Mouse (Mus musculus) spleen, postnatal 10 days (tissue): Measurements from ENCODE around the gene Tcea2.
A peak's percentile ranks its signal among the peaks of the same experiment; 100 is the strongest.

Experiments
- DNase-seq, 2 experiments: peaks; one replicate each; pipeline ENCODE4 v3.0.0; 2021 to 2022; ENCODE audit warnings: low spot score in 2 of 2

The Tcea2 gene

DNA sequence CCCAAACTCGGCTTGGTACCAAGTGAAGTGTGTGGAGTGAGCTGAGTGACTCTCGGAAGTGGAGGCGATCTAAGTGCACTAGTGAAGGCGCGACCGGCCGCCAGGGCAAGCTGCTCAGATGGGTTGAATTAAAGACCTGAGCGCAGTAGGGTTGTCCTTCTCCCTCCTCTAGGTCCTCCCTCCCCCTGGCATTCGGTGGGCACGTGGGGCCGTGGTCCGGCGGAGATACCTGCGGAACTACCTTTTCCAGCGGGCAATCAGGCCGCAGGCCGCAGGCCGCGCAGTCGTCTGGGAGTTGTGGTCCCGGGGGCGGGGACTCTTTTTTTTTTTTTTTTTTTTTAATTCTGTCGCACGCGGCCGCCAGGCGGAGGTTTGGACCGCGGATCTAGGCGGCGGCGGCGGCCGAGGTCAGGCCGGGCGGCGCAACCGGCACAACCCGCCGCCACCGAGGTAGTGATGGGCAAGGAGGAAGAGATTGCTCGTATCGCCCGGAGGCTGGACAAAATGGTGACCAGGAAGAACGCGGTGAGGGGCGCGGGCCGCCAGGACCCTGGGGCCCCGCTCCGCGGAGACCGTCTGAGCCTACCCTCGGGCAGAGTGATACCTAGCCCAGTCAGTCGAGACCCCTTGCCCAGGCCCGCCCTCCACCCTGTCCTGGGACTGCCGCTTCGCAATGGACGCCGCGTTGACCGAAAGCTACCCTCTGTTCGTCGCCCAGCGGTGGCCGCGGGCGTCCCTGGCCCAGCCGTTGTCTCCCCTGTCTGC, at the start of gene Tcea2:
Tcea2 (plus strand) TSS at position 360 of the 765 bp plus-strand sequence.
- DNase-seq: peak; percentile 56 to 69

DNA sequence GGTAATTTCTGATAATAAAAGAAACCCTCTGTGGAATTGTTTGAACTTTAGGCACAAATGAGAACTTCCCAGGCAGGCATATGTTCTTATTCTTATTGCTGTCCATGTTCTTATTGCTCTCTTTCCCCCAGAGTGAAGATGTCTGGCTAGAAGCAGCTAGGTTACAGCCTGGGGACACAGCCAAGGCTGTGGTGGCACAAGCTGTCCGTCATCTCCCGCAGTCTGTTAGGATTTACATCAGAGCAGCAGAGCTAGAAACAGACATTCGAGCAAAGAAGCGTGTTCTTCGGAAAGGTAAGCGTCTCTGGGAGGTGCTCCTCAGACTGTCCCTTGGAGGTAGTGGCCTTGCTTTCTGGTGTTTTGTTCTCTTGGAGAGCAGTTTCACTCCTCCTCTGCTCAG, 47.5 kb upstream of the Tcea2 start:
- no peak for DNase-seq

DNA sequence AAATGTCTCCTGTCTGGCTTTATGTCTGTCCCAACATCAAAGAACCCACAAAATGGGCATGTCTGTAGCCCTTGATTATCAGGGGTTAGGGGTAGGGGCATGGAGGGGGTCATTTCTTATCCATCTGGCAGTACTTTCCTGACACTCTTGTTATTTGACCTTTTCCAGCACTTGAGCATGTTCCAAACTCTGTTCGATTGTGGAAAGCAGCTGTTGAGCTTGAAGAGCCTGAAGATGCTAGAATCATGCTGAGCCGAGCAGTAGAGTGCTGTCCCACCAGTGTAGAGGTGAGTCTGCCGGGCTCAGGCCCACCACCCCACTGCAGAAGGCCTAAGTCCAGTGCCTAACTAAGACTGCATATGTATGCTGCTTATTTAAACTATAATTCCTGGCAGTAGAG, 44.2 kb upstream of the Tcea2 start:
- DNase-seq: no peak

DNA sequence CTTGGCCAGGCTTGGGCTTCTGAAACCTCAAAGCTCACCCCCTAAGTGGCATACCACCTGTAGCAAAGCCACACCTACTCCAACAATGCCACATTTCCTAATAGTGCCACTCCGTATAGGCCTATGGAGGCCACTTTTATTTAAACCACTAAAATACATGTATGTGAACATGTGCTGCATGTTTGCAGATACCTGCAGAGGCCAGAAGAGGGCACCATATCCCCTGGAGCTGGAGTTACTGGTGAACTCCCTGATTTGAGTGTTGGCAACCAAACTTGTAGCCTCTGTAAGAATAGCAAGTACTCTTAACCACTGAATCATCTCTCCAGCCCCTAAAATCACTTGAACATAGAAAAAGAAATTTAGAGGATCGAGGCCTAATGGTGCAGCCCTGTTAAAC, 35.7 kb upstream of the Tcea2 start:
- peak in 1 of 2 experiments; percentile 60 for DNase-seq

DNA sequence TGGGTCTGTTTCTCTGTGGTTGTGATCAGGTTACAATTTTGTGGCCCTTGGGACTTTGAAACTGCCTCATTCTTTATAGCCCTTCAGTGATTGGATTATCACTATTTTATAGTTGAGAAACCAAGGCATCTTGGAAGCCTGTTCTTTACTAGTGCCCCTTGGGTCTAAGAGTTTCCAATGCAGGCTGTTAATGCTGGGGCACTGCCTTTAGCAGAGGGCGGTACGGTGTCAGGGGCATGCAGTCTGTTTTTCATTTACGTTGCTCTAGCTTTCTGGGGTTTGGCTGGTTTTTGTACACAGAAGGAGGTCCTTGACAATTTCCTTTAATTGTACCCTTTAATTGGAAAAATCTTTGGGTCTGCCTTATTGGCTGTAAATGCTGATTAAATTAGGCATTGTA, 34.4 kb upstream of the Tcea2 start:
- no peak for DNase-seq

DNA sequence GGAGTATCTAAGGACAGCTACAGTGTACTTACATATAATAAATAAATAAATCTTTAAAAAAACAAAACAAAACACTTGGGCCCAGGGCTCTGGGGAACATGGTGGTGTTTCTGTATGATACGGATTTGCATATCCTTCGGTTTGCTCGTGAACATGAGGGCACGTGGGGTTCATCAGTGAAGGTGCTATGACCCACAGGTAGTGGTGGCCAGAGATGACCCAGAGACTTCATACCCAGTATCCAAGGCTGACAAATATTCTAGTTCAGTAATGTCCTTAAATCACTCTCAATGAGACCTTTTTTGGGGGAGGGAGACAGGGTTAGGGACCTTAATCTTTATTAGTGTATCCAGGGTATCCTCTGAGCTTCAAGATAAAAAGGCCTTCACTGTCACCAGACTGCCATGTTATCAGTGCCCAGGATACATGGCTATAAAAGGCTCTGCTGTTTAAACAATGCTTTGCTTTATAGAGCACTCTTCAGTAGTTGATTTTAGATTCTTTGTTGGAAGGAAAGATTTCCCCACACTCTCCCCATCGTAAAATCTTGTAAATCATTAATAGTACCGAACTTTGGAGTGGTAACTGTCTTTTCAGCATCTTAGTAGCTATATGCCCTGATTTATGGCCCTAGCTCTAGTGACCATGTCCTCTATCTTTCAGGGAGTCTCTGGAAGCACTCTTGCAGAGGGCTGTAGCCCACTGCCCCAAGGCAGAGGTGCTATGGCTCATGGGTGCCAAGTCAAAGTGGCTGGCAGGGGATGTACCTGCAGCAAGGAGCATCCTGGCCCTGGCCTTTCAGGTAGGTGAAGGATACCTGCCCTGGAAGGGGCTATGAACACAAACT, 33.3 kb upstream of the Tcea2 start:
- no peak for DNase-seq

DNA sequence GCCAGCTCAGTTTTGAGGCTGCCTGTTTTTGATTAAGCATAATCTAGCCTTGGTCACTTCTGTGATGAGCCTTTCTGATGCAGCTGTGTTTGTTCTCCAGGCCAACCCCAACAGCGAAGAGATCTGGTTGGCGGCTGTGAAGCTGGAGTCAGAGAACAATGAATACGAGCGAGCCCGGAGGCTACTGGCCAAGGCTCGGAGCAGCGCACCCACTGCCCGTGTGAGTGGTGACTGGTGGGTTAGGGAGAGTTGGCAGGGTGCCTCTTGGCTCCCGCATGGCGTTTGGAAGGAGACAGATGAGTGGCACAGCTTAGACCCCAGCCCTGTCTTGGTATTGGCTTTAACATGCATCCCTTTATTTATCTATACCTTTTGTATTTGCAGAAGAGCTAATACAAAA, 31.2 kb upstream of the Tcea2 start:
- DNase-seq: no peak

DNA sequence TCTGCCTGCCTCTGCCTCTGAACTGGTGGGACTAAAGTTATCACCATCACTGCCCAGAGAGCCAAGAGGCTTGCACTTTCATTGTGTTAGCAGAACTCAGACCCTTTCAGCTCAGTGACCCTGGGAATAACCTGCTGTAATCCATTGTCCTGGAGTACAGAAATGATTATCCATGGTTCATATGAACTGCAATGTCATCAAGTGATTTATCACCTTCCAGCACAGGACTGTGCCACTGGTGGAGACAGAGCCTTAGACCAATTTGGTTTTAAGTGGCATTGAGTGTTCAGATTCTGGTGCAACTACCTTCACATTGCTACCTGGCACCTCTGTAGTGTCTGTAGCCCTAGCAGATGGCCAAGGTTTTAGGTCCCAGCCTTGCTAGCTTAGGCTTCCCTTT, 27.0 kb upstream of the Tcea2 start:
- DNase-seq: no peak

DNA sequence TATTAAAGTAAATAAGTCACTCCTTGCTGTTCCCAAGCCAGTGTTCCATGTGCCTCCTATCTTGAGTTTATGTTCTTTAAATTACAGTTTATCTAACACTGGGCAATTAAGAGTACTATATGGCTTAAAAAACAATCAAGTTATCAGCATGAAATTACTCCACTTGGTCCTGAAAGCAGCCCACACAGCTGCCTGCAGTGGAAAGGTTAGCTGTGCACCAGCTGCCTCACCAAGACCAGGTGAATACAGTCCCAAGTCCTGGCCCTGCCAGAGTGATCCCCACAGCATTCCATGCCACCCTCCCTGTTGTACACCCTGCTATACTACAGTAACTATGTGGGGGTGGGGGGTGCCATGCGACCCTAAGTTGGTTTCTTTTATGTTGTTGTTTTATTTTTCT, 26.6 kb upstream of the Tcea2 start:
- DNase-seq: no peak

DNA sequence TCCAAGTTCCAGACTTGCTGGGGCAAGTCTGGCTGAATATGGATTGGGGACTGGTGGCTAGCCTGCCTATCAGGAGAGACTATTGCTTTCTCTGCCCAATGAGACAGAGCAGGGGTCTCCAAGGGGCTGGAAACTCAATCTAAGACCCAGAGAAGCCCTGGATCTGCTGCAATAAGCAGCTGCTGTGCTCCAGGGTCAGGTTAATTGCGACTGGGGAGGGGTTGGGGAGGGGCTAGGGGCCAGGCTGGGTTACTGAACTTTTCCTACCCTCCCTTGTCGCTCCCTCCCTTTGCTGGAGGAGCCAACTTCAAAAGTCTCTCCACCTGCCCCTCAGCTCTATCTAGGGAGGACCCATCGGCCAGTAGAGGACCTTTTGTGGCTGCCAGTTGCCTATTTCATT, 23.4 kb upstream of the Tcea2 start, which contains the start of gene Gm29797:
Gm29797 (plus strand) TSS at position 301 of the 400 bp plus-strand sequence.
- DNase-seq: no peak

DNA sequence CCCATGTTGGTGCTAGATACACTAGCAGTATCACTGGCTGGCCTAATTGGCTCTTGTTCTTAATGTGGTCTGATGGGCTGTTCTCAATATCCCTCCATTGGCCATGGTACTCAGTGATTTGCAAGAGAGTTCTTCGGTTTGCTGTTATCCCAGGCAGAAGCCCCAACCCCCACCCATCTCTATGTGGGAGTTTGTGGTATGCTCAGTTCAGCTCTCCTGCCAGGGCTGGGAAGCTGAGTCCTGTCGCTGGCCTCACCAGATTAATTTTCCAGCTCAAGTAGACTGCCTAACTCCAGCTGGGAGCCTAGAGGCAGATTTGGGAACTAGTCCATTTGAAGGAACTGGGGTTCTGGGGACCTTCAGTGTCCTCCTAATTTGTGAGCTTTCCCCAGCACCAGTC, 22.7 kb upstream of the Tcea2 start:
- DNase-seq: no peak

DNA sequence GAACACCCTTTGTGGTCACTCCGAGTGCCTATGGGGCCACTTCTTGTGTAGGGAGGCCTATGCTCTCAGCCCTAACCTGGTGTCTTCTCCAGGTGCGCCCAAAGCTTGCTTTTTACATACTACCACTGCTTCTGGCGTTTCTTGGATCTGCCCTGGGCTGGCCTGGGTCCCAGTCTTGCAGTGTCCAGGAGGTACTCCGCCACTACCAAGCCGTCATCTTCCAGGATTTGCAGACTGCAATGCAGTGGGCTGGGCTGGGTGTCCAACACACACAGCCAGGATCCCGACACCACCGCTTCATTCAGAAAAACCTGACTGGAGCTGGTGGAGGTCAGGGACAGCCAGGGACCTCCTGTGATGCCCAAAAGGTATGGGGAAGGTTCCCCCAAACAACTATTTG, 21.6 kb upstream of the Tcea2 start:
- DNase-seq: no peak

DNA sequence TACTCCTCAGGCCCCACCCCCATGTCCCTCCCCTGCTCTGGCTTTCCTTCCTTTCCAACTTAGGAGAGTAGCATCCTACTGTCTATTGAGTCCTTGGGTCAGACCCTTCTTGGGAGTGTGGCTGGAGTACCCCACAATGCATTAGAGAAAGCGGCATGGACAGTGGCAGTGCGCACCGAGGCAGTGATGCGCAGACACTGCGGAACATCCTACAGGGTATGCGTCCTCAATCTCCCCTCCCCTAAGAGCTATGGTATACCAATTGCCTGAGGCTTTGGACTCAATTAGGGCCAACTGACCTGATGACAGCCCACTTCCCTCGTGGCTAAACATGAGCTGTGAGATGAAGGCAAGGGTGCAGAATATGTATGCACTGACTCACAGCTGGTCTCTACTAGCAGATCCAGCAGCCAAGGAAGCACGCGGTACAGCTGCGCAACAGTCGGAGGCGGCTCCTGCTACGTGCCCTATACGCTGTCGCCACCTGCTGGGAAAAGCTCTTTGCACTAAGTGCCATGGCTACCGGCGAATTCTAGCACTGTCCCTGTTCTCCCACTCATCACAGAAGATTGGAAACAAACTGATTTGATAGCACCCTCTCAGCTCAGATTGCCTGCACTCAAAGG, 21.1 kb upstream of the Tcea2 start:
- DNase-seq: peak in 1 of 2 experiments; percentile 65

DNA sequence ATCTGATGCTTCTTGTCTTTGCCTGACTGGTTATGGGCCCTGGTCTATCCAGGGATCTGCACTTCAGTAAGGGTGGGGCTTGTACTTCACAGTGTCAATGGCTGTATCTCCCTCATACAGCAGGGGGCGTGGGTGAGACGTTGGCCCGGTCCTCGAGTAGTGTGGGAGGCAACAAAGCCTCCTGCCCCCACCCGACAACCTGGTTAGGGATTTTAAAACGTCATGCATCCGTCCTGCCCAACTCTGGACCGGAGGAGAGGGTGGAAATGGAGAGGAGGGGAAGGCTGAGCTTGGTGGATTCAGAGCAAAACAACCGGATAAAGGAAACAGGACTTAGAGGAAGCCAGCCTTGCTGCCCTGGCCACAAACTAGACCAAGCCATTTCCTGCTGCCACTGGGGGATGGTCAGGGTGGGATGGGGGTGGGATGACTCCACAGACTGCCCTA, 20.5 kb upstream of the Tcea2 start:
- DNase-seq: peak; percentile 55 to 81

DNA sequence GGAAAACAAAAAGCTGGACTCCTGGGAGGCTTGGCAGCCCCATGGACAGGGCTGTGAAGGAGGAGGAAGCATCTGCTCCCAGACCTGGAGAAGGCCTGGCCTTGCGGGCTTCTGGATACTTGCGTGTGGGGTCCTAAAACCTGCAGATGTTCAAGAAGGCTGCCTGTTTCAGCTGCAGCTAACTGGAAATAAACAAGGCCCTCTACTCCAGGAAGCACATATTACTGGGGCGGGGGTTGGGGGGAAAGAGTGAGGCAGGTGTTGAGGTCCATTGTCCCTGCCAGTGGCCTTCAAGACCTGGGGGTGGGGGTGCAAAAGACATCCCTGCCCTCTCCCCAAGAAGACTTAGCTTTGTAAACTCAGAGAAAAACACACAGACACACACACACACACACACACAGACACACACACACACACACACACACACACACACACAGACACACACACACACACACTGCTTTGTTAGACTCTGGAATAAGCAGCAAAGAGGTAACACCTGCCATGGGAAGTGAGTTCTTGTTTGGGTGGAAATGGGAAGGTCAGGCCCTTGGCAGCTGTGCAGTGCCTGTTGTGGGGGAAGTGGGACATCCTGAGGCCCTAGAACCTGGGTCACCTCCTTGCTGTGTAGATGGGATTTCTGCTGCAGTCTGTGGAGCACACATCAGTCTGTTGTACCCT, 17.4 kb upstream of the Tcea2 start:
- no peak for DNase-seq

DNA sequence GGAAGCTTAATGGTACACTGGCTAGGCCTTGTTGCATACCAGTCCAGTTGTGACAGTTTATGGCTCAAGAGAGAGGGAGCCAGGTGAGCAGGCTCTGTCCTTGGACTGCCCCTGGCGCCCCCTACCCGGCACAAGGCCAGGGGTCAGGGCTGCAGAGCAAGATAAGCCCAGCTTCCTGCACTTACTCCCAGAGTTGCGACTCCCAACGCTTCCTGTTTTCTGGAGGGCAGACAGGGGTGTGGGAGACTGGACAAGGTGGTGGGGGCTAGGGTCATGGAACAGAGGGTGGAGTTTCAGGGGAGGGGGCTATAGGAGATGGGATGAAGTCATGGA, 16.8 kb upstream of the Tcea2 start:
- no peak for DNase-seq

DNA sequence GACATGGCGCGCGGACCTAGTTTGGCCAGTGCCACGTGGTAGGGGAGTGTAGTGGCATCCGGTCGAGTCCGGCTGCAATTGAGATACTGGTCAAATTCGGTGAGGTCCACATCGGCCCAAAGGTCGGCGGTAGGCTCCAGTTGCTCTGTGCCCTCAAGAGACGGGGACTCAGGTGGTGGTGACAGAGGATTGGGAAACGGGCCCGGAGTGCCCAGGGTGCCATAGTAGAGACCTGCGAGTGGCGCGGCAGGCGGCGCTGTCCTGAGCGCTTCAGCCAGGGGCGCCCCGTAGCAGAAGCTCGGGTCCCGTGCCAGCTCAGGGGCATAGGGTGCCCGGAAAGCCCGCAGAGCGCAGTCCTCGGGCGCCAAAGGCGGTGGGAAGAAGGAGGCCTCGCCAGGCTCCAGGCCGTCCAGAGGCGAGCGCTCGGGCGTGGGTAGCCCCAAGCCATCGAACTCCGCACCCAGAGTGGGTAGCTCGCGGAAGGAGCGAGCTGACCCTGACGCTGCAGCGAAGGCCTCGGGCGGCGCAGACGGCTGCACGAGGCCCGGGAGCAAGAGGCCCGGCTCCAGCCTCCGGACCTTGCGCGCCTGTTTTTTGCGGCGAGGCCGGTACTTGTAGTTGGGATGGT, 9.7 kb upstream of the Tcea2 start:
- no peak for DNase-seq

DNA sequence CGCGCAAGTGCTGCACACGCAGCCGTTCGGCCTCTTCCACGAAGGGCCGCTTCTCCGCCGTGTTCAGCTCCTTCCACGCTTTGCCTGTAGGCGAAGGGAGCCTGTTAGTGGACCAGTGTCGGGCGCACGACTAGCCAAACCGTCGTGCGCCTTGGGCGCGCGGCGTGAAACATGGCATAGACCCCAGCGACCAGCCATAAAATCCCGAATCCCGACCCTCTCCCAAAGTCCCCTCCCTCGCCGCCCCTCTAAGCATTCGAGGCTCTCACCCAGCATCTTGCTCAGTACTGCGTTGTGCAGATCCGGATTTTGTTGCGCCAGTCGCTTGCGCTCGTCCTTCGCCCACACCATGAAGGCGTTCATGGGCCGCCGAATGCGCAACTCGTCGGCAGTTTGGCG, 9.2 kb upstream of the Tcea2 start:
- no peak for DNase-seq

DNA sequence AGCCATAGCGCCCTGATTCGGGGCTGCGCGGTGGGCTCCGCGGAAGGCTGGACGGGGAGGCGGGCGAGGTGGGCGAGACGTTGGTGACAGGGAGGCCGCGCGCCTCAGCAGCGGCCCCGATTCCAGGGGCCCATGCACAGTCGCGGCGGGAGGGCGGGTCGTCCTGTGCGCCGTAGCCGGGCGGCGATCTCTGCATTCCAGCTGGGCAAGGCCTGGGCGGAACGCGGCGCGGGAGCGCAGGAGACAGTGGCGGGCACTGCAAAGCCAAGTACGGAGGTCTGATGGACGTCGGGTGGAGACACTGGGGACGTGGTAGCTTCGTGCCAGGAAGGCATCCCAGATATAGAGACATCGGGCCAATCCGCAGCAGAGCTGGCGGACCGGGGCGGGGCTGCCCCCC, 8.8 kb upstream of the Tcea2 start, which contains the start of gene Sox18:
Sox18 (minus strand) TSS at position 315 of the 400 bp plus-strand sequence.
- no peak for DNase-seq

DNA sequence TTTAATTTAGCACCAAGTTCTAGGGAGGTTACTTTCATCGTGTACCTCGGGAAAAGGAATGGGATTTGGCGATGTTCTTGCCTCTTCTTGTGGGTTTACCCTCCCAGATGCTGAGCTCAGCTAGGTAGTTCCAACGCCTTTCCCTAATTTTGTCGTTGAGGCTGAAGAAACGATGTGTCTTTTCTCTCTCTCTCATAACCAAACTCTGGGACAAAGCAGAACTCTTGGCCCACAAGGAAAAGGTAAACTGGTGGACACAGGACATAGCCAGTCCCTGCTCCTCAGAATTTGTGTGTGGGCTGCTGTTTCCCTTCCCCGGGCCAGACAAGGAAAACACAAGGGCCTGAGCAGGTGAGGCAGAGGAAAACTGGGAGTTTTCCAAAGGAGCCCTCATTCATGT, 8.1 kb upstream of the Tcea2 start:
- no peak for DNase-seq

DNA sequence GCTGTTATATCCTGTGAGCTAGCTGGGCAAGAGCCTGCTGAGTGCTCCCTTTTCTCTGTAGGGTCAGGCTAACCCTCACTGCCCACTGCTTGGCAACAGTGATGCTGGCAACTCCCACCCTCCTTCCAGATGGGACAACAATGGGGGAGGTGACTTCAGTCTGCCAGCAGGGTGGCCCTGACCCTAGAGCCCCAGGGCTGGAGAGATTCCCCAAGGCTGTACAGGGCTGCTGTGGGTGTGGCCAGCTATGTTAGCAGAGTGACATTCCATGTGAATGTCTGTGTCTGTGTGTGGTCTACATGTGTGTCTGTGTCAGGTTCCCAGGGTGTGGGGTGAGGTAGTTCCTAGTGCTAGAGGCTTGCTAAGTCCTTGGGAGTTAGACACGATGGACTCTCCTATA, 6.6 kb upstream of the Tcea2 start:
- DNase-seq: no peak

DNA sequence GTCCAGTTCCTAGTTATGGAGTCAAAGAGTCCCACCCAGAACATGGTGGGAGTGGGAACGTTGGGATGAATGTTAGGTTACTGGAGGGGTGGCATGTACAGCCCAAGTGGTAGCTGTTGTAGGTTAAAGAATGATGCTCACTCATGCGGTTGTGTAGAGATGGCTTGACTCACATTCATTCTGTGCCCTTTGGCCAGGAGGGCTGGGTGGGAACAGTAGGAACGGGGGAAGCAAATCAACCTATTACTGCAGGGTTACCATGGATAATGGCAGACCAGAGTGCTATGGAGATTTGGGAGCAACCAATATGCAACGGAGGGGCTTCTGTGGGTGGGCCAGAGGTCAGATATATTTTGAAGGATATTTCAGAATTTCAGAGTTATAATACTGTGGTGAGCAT, 5.2 kb upstream of the Tcea2 start:
- DNase-seq: no peak
